Mouse (Mus musculus) ES-E14 (cell line): ENCODE measurements around the gene B4galt1.

Source experiments
- CHD2 ChIP-seq: IDR thresholded peaks from 2 replicates; pipeline ENCODE4 v1.6.1; 2014; ENCODE audit warnings: mild to moderate bottlenecking, low read depth, low read length, inconsistent platforms
- HCFC1 ChIP-seq: IDR thresholded peaks from 2 replicates; pipeline ENCODE4 v1.6.1; 2012; ENCODE audit warnings: low read length, inconsistent platforms, borderline replicate concordance; ENCODE audit not compliant: insufficient read depth
- MAFK ChIP-seq: IDR thresholded peaks from 2 replicates; pipeline ENCODE4 v1.6.1; 2014; ENCODE audit warnings: mild to moderate bottlenecking, low read depth, low read length, inconsistent platforms; ENCODE audit not compliant: insufficient read depth
- ZC3H11A ChIP-seq: IDR thresholded peaks from 2 replicates; pipeline ENCODE4 v1.6.1; 2012; ENCODE audit warnings: low read depth, mild to moderate bottlenecking, inconsistent platforms, low read length, borderline replicate concordance
- ZNF384 ChIP-seq: IDR thresholded peaks from 2 replicates; pipeline ENCODE4 v1.6.1; 2012; ENCODE audit warnings: low read depth, low read length, inconsistent platforms

DNA sequence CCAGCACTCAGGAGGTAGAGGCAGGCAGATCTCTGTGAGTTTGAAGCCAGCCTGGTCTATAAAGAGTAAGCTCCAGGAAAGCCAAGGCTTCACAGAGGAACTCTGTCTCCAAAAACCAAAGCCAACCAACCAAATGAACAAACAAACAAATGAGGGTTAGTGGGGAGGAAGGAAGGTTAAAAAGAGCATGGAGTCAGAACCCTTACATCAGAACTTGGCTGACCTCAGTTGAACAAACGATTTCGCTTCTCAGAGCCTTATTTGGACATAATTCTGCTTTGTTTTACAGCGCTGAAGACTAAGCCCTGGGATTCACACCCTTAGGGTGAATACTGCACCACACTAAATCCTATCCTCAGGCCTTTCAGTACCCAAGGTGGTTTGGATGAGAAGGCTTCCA is 18.3 kb upstream of the B4galt1 start:
- TF ChIP-seq CHD2 = no peak
- TF ChIP-seq MAFK = no peak
- no peak for TF ChIP-seq ZC3H11A
- no peak for TF ChIP-seq ZNF384
- no peak for TF ChIP-seq HCFC1
